Mouse (Mus musculus) liver, adult 2 months (tissue): ENCODE data around the gene Eid2. TPM values are rescaled to one million over a fixed set of nuclear protein-coding genes. Genes with fewer than 3 reads are reported as not detected.

Experiments
- DNase-seq: peaks from one replicate; pipeline ENCODE4 v3.0.0-alpha.2; 2011; ENCODE audit warnings: low read depth, low spot score; ENCODE audit errors: extremely low read depth
- H3K27ac ChIP-seq: fragments of 200-500 bp; replicated peaks from 2 replicates; pipeline ENCODE4 v1.5.1; 2012; ENCODE audit warnings: low read depth, mild to moderate bottlenecking, control low read depth, inconsistent platforms, low read length; ENCODE audit not compliant: insufficient read depth
- H3K27me3 ChIP-seq: fragments of 200-500 bp; 2 replicates; pipeline ENCODE4 v1.6.1; 2012; ENCODE audit warnings: mild to moderate bottlenecking, moderate library complexity, low read length, inconsistent platforms; ENCODE audit not compliant: control insufficient read depth, insufficient read depth
- H3K36me3 ChIP-seq: fragments of 200-500 bp; 2 replicates; pipeline ENCODE4 v1.6.1; 2012; ENCODE audit warnings: low read length, inconsistent platforms; ENCODE audit not compliant: control insufficient read depth, insufficient read depth
- H3K4me1 ChIP-seq: fragments of 200-500 bp; 2 replicates; pipeline ENCODE4 v1.6.1; 2011; ENCODE audit warnings: low read length; ENCODE audit not compliant: control insufficient read depth, insufficient read depth
- H3K4me3 ChIP-seq: fragments of 200-500 bp; 2 replicates; pipeline ENCODE4 v1.5.1; 2011; ENCODE audit warnings: low read depth, mild to moderate bottlenecking, control low read depth, low read length, moderate library complexity; ENCODE audit not compliant: insufficient read depth
- H3K79me2 ChIP-seq: fragments of 200-500 bp; 2 replicates; pipeline ENCODE4 v1.6.1; 2012; ENCODE audit warnings: inconsistent platforms, mild to moderate bottlenecking, low read length, moderate library complexity; ENCODE audit not compliant: control insufficient read depth, insufficient read depth
- H3K9ac ChIP-seq: fragments of 200-500 bp; 2 replicates; pipeline ENCODE4 v1.6.1; 2012; ENCODE audit warnings: low read depth, mild to moderate bottlenecking, control low read depth, inconsistent platforms, low read length
- CTCF ChIP-seq: fragments of 200-500 bp; IDR thresholded peaks from 2 replicates; pipeline ENCODE4 v1.5.1; 2011; ENCODE audit warnings: low read depth, low read length, control low read depth
- POLR2A ChIP-seq: fragments of 200-500 bp; IDR thresholded peaks from 2 replicates; pipeline ENCODE4 v1.6.1; 2011; ENCODE audit warnings: low read length, control low read depth; ENCODE audit not compliant: insufficient read depth; ENCODE audit errors: extremely low read depth
- WGBS: fragments of 180-500 bp; shearing (Covaris S2); methylation state at CpG from one replicate; pipeline ENCODE4 v1.1.7; 2018; 5-methylcytosine and 5-hydroxymethylcytosine counted together
- polyA plus RNA-seq: library from polyadenylated mRNA; depleted of rRNA; stranded (reverse); fragments of >200 nt; gene quantifications from 2 replicates; pipeline ENCODE4 v1.2.3, GENCODE M21; 2012
- total RNA-seq: library from RNA; depleted of rRNA; stranded (reverse); fragments of >200 nt; gene quantifications from 2 replicates; pipeline ENCODE4 v1.2.3, GENCODE M21; 2014

The Eid2 gene
- total and polyA plus RNA-seq, 2 experiments = 0.28 to 0.50 TPM

DNA sequence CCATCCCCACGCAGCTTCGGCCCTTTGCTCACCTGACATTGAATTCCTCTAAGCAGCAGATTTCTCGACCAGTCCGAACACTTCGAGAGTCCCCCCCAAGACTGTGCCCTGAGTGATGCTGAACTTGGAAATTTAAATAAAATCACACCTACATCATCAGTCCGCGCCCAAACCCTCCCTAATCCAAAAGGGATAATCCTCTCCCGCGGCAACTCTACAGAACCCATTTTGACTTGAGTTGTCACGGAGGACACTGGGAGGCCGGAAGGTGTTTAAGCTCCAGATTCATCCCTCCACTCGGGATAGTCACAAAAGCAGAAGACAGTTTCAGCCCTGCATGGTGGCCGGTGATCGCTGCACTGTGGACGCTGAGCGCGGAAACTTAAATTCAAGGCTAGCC is 15.7 kb upstream of the Eid2 start:
- Histone ChIP-seq H3K4me3 (no peak overlapping the region), H3K4me1 (no peaks in the 10 kb centered on the region), H3K27me3 (no peaks in the 10 kb centered on the region), H3K9ac (no peak overlapping the region), H3K79me2 (no peaks in the 10 kb centered on the region), H3K27ac (no peak overlapping the region), H3K36me3 (no peaks in the 10 kb centered on the region)
- no peak for TF ChIP-seq POLR2A
- no peak for TF ChIP-seq CTCF
- no peak for DNase-seq
- 87% methylated on average over 17 of the region's 17 CpGs for WGBS

DNA sequence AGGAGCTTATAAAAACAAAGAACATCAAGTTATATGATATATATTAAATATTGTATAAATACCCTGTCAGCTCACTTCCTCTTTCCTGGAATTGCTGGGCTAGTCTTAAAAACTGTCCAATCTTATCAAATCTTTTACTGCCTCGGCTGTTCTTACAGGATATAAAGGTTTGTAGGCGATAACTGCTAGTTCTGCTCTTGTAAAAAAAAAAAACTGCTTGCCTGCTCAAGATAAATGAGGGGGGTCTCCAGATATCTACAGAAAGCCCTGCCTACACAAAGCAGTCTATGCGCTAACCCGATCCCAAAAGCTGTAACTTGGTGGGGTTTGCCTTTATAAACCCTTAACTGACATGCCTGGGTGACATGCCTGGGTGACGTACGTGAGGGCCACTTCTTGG is 13.1 kb upstream of the Eid2 start:
- no peak overlapping the region for H3K4me3 ChIP-seq
- H3K9ac ChIP-seq = no peak overlapping the region
- no peaks in the 10 kb centered on the region for H3K4me1 ChIP-seq
- H3K27ac ChIP-seq = no peak overlapping the region
- TF ChIP-seq POLR2A = no peak
- TF ChIP-seq CTCF = no peak
- 82% methylated on average over 6 of the region's 6 CpGs for WGBS
- no peaks in the 10 kb centered on the region for H3K27me3 ChIP-seq
- no peaks in the 10 kb centered on the region for H3K36me3 ChIP-seq
- H3K79me2 ChIP-seq = no peaks in the 10 kb centered on the region
- no peak for DNase-seq

DNA sequence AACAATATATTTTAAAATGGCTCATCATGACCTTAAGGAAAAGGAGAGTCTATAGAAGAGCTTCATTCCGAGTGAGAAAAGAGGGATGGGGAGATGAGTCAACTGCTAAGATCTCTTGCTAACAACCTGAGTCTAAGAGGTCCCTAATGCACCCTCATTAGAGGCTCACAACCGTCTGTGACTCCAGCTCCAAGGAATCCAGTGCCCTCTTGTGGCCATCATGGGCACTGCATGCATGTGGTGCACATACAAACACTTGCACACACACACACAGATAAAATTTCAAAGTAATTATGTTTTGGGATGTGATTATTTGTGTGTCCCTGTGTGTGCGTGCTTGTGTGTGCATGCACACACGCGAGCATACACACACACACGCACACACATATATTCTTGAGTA is 12.2 kb upstream of the Eid2 start:
- no peaks in the 10 kb centered on the region for H3K4me1 ChIP-seq
- 90% methylated on average over 6 of the region's 6 CpGs for WGBS
- TF ChIP-seq POLR2A = no peak
- peak; percentile 43; the same call in 1 of the 2 replicates for TF ChIP-seq CTCF
- H3K27ac ChIP-seq = no peak overlapping the region
- H3K9ac ChIP-seq = no peak overlapping the region
- H3K36me3 ChIP-seq = no peaks in the 10 kb centered on the region
- DNase-seq = no peak
- H3K79me2 ChIP-seq = no peaks in the 10 kb centered on the region
- no peak overlapping the region for H3K4me3 ChIP-seq
- H3K27me3 ChIP-seq = no peaks in the 10 kb centered on the region

DNA sequence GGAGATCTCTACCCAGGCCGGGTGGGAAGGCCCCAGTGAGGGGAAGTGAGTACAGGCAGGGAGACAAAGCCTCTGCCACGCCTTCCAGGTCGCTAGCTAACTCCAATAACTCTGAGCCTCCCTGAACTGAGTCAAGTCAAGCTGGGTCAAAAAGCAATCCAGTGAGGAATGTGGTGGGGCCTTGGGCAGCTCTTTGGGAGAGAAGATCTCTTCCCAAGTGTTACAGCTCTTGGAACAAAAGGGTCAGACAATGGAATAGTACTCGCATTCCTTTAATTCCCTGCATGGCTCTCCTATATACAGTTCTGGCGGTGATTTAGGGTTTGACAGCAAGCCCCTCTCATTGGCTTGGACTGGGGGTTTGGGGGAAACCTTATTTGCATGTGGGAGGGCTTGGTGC is 4.8 kb upstream of the Eid2 start:
- H3K27ac ChIP-seq = no peak overlapping the region
- no peaks in the 10 kb centered on the region for H3K36me3 ChIP-seq
- H3K4me1 ChIP-seq = no peaks in the 10 kb centered on the region
- no peak for DNase-seq
- 59% methylated on average over 5 of the region's 5 CpGs for WGBS
- no peak overlapping the region for H3K9ac ChIP-seq
- no peaks in the 10 kb centered on the region for H3K79me2 ChIP-seq
- no peak overlapping the region for H3K4me3 ChIP-seq
- 0 out of 2 replicates have a peak, but pooled peaks cover 3% of the 10 kb centered on the region for H3K27me3 ChIP-seq
- TF ChIP-seq CTCF (no peak), POLR2A (no peak)

DNA sequence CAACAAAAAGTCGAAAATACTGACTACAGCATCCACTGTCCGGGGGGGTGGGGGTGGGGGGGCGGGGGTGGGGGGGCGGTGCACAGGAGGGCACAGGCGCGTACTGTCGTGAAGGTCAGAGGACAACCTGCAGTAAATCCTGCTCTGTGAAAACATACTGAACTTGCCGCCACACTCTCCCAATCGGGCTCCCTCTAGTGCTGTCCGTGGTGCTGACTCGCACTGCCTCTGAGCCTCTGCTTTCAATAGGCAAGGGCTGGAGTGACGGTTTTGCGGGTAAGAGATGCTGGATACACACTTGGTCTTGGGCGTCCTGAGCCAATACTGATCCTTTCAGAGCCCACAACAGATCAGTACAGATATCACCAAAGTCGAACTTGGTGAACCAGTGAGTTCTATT is 3.9 kb upstream of the Eid2 start:
- no peaks in the 10 kb centered on the region for H3K36me3 ChIP-seq
- H3K27me3 ChIP-seq = 0 out of 2 replicates have a peak, but pooled peaks cover 3% of the 10 kb centered on the region
- DNase-seq = no peak
- H3K27ac ChIP-seq = no peak overlapping the region
- no peaks in the 10 kb centered on the region for H3K79me2 ChIP-seq
- no peaks in the 10 kb centered on the region for H3K4me1 ChIP-seq
- H3K9ac ChIP-seq = no peak overlapping the region
- TF ChIP-seq POLR2A (no peak), CTCF (no peak)
- no peak overlapping the region for H3K4me3 ChIP-seq
- 5% methylated on average over 15 of the region's 15 CpGs for WGBS

DNA sequence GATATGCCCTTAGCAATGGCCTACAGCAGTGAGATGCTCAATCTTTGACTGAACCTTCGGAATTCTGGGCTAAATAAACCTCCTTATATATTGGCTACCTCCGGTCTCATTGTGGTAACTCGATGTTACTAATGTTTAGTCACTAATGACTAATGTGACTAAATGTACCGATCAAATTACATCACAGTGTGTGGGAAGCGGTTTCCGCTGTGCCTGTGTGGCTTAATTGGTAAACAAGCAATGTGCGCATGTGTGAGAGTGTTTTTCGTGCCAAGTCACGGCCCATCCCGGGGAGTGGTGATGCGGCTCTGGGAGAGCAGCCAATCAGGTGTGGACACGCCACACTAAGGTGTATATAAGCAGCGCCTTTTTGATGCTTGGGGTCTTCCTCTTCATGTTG is 2.3 kb upstream of the Eid2 start:
- H3K27me3 ChIP-seq = 0 out of 2 replicates have a peak, but pooled peaks cover 3% of the 10 kb centered on the region
- no peak for DNase-seq
- H3K9ac ChIP-seq = no peak overlapping the region
- no peak overlapping the region for H3K4me3 ChIP-seq
- no peak overlapping the region for H3K27ac ChIP-seq
- no peaks in the 10 kb centered on the region for H3K36me3 ChIP-seq
- TF ChIP-seq POLR2A = no peak
- TF ChIP-seq CTCF = no peak
- H3K4me1 ChIP-seq = no peaks in the 10 kb centered on the region
- no peaks in the 10 kb centered on the region for H3K79me2 ChIP-seq
- 90% methylated on average over 13 of the region's 13 CpGs for WGBS
